16 mouse cellular contexts compared by ENCODE assay signal in genomic region chr2:83025853-83026252, GRCm38 (mm10).
"Had no signal": no experiment of that assay in that cellular context is flagged by ENCODE, and none has a peak within 500 bp of the region (broad histone marks: within the 10 kb centered on the region; RNA-seq: fewer than 3 reads in every experiment).

No protein-coding gene starts in this region.

- H3K27me3 ChIP-seq: intestine, embryonic 15.5 days; limb, embryonic 15.5 days; liver, embryonic 12.5 days; lung, embryonic 15.5 days; neural tube, embryonic 13.5 days; stomach, embryonic 15.5 days had no signal

- H3K4me3 ChIP-seq: intestine, embryonic 15.5 days; limb, embryonic 15.5 days; liver, embryonic 12.5 days; lung, embryonic 15.5 days; midbrain, embryonic 10.5 days; neural tube, embryonic 13.5 days; stomach, embryonic 15.5 days had no signal

- H3K36me3 ChIP-seq: intestine, embryonic 15.5 days; limb, embryonic 15.5 days; liver, embryonic 12.5 days; lung, embryonic 15.5 days; midbrain, embryonic 10.5 days; neural tube, embryonic 13.5 days; stomach, embryonic 15.5 days had no signal

- H3K9ac ChIP-seq: intestine, embryonic 15.5 days; limb, embryonic 15.5 days; liver, embryonic 12.5 days; lung, embryonic 15.5 days; neural tube, embryonic 13.5 days; stomach, embryonic 15.5 days had no signal

- ATAC-seq: hindbrain, embryonic 16.5 days; intestine, embryonic 15.5 days; liver, embryonic 12.5 days had no signal

- DNase-seq: kidney, adult 2 months; kidney, postnatal 10 days; left cerebral cortex, postnatal 4 days; lung, postnatal 14 days; midbrain, embryonic 14.5 days; right cerebral cortex, postnatal 14 days; thymus, adult 2 months; thymus, postnatal 25 days had no signal

- H3K4me2 ChIP-seq: intestine, embryonic 15.5 days; limb, embryonic 15.5 days; liver, embryonic 12.5 days; lung, embryonic 15.5 days; neural tube, embryonic 13.5 days; stomach, embryonic 15.5 days had no signal

- H3K9me3 ChIP-seq: intestine, embryonic 15.5 days; limb, embryonic 15.5 days; liver, embryonic 12.5 days; lung, embryonic 15.5 days; midbrain, embryonic 10.5 days; neural tube, embryonic 13.5 days; stomach, embryonic 15.5 days had no signal

- H3K4me1 ChIP-seq: intestine, embryonic 15.5 days; limb, embryonic 15.5 days; liver, embryonic 12.5 days; lung, embryonic 15.5 days; midbrain, embryonic 10.5 days; neural tube, embryonic 13.5 days; stomach, embryonic 15.5 days had no signal

- H3K27ac ChIP-seq: intestine, embryonic 15.5 days; limb, embryonic 15.5 days; liver, embryonic 12.5 days; lung, embryonic 15.5 days; midbrain, embryonic 10.5 days; neural tube, embryonic 13.5 days; stomach, embryonic 15.5 days had no signal
